Mouse (Mus musculus): Measurements from ENCODE around the gene Bcl11a.

- TF ChIP-seq CTCF (IDR thresholded peaks at IDR 0.05; ENCODE audit: low read depth, low read length) = no peak
- no peak for TF ChIP-seq POLR2AphosphoS5 (IDR thresholded peaks at IDR 0.05; ENCODE audit: insufficient replicate concordance, low read depth, low read length)
- no peak for TF ChIP-seq TAL1 (conservative IDR thresholded peaks at IDR 0.05; ENCODE audit: low read depth, low read length)
- TF ChIP-seq GATA1 (IDR thresholded peaks at IDR 0.05; ENCODE audit: borderline replicate concordance, low read length) = no peak
- no peak for TF ChIP-seq GATA2 (IDR thresholded peaks at IDR 0.05; ENCODE audit: borderline replicate concordance, low read depth, low read length)
Observed at GRCm38 (mm10) chr11:24171675-24172285, 93.9 kb downstream of the Bcl11a start.

Data from G1E (cell line).